Mouse (Mus musculus): Measurements from ENCODE around the gene Gm10273. TPM values are rescaled to one million over a fixed set of nuclear protein-coding genes. Genes with fewer than 3 reads are reported as not detected.

Gene Gm10273
- polyA plus RNA-seq (2012; fragmentation: generic; extraction: Trizol), result 1 to 10 TPM; 3.0 to 6.8 TPM

GRCm38 (mm10) chr10:59395461-59395860 lies at the start of gene Gm10273:
TSS of gene Gm10273 (plus strand) at chr10:59395632.

GRCm38 (mm10) chr10:59402899-59403792 lies 7.7 kb downstream of the Gm10273 start, which contains the start of gene Pla2g12b:
TSS of gene Pla2g12b (plus strand) at chr10:59403660.

GRCm38 (mm10) chr10:59441735-59442134 lies 46.3 kb downstream of the Gm10273 start, which contains the start of gene Oit3:
TSS of gene Oit3 (minus strand) at chr10:59441778.

Other genes starting within 250 kb of the Gm10273 start
- 10 to 100 TPM in 1 of 2 experiments, under 1 TPM in 1; 0.68 to 10.2 TPM for gene Sept10, start 173.8 kb upstream of the Gm10273 start, polyA plus RNA-seq (2012; fragmentation: generic; extraction: Trizol)
- gene Sowahc, start 173.7 kb upstream of the Gm10273 start, polyA plus RNA-seq (2012; fragmentation: generic; extraction: Trizol), result 1 to 10 TPM in 1 of 2 experiments, under 1 TPM in 1; 0.21 to 1.7 TPM
- 10 to 100 TPM in 1 of 2 experiments, 1 to 10 TPM in 1; 9.2 to 51.3 TPM for gene P4ha1, start 72.3 kb upstream of the Gm10273 start, polyA plus RNA-seq (2012; fragmentation: generic; extraction: Trizol)
- gene Pla2g12b, start 8.0 kb downstream of the Gm10273 start, polyA plus RNA-seq (2012; fragmentation: generic; extraction: Trizol), result not detected
- gene Oit3, start 46.1 kb downstream of the Gm10273 start, polyA plus RNA-seq (2012; fragmentation: generic; extraction: Trizol), result under 1 TPM; 0.04 to 0.18 TPM
- gene Gm10322, start 220.4 kb downstream of the Gm10273 start, polyA plus RNA-seq (2012; fragmentation: generic; extraction: Trizol), result under 1 TPM; 0.13 to 0.37 TPM
- 10 to 100 TPM in 1 of 2 experiments, 1 to 10 TPM in 1; 5.0 to 14.4 TPM for gene Mcu, start 221.1 kb downstream of the Gm10273 start, polyA plus RNA-seq (2012; fragmentation: generic; extraction: Trizol)

All from C3H10T1/2 (cell line).